Mouse (Mus musculus): Measurements from ENCODE around the gene Mff.

- no peak for TF ChIP-seq CTCF (conservative IDR thresholded peaks at IDR 0.05; ENCODE audit: low read length)
- no peak for TF ChIP-seq NANOG (IDR thresholded peaks at IDR 0.05; ENCODE audit: borderline replicate concordance, low read length)
- TF ChIP-seq POU5F1 (IDR thresholded peaks at IDR 0.05; ENCODE audit: borderline replicate concordance, low read length): no peak
Observed at GRCm38 (mm10) chr1:82798922-82799321, 74.2 kb downstream of the Mff start.

Data from E14TG2a.4 (cell line).